Mouse (Mus musculus) granulocyte monocyte progenitor cell, adult 5-6 weeks (primary cell): ENCODE measurements at regions not wholly inside any gene's neighbourhood (a gene's known extent, or its start where the extent isn't known, plus 50 kb on each side); places are given as distances from the start of the nearest gene placed in this dataset.

Experiments used
- ATAC-seq: replicated peaks from 2 replicates; pipeline ENCODE4 v1.8.0; 2016; ENCODE audit warnings: mild to moderate bottlenecking, moderate TSS enrichment, inconsistent platforms; ENCODE audit not compliant: poor library complexity, severe bottlenecking

GRCm38 (mm10) chr12:25934526-25934925 lies 480.5 kb downstream of the Rnf144a start:
- no peak for ATAC-seq

GRCm38 (mm10) chr12:25926367-25926766 lies 488.7 kb downstream of the Rnf144a start:
- no peak for ATAC-seq

GRCm38 (mm10) chr12:25924526-25924925 lies 490.5 kb downstream of the Rnf144a start:
- no peak for ATAC-seq

GRCm38 (mm10) chr12:25923772-25924171 lies 491.3 kb downstream of the Rnf144a start:
- ATAC-seq: no peak

GRCm38 (mm10) chr12:25905614-25906013 lies 509.4 kb downstream of the Rnf144a start:
- peak; percentile 93 for ATAC-seq

GRCm38 (mm10) chr12:25896543-25896942 lies 518.5 kb downstream of the Rnf144a start:
- no peak for ATAC-seq

- no peak for ATAC-seq
Measured at GRCm38 (mm10) chr12:25895691-25896090, 519.4 kb downstream of the Rnf144a start.

- ATAC-seq: no peak
Measured at GRCm38 (mm10) chr12:25891391-25892167, 523.5 kb downstream of the Rnf144a start.

- ATAC-seq: no peak
Measured at GRCm38 (mm10) chr12:25890722-25891121, 524.3 kb downstream of the Rnf144a start.

GRCm38 (mm10) chr12:25883771-25884171 lies 531.3 kb downstream of the Rnf144a start:
- no peak for ATAC-seq

- ATAC-seq: no peak
Measured at GRCm38 (mm10) chr12:25871816-25872215, 543.2 kb downstream of the Rnf144a start.

GRCm38 (mm10) chr12:25871001-25871461 lies 544.0 kb downstream of the Rnf144a start:
- ATAC-seq: no peak

- no peak for ATAC-seq
Measured at GRCm38 (mm10) chr12:25869846-25870245, 545.2 kb downstream of the Rnf144a start.

- ATAC-seq: no peak
Measured at GRCm38 (mm10) chr12:25865063-25865462, 550.0 kb downstream of the Rnf144a start.

- peak; percentile 76 for ATAC-seq
Measured at GRCm38 (mm10) chr12:25864113-25864852, 550.8 kb downstream of the Rnf144a start.

- ATAC-seq: no peak
Measured at GRCm38 (mm10) chr12:25861100-25861499, 554.0 kb downstream of the Rnf144a start.

GRCm38 (mm10) chr12:25858397-25858796 lies 556.7 kb downstream of the Rnf144a start:
- no peak for ATAC-seq

- no peak for ATAC-seq
Measured at GRCm38 (mm10) chr12:25830057-25830456, 585.0 kb downstream of the Rnf144a start.

- no peak for ATAC-seq
Measured at GRCm38 (mm10) chr12:25827961-25828360, 587.1 kb downstream of the Rnf144a start.

GRCm38 (mm10) chr12:25826928-25827327 lies 588.1 kb downstream of the Rnf144a start:
- ATAC-seq: no peak

GRCm38 (mm10) chr12:25826451-25826850 lies 588.6 kb downstream of the Rnf144a start:
- ATAC-seq: no peak

GRCm38 (mm10) chr12:25816248-25816647 lies 598.8 kb downstream of the Rnf144a start:
- no peak for ATAC-seq
